Mouse (Mus musculus) thymus, adult 2 months (tissue): ENCODE measurements at regions not wholly inside any gene's neighbourhood (a gene's known extent, or its start where the extent isn't known, plus 50 kb on each side); places are given as distances from the start of the nearest gene placed in this dataset.

ENCODE experiments used
- CTCF ChIP-seq: fragments of 200-500 bp; IDR thresholded peaks from 2 replicates; pipeline ENCODE4 v1.5.1; 2012; ENCODE audit warnings: mild to moderate bottlenecking, control low read depth, low read length, moderate library complexity, borderline replicate concordance; ENCODE audit not compliant: control insufficient read depth, poor library complexity, insufficient read depth; ENCODE audit errors: extremely low read depth
- POLR2A ChIP-seq: fragments of 200-500 bp; IDR thresholded peaks from 2 replicates; pipeline ENCODE4 v1.6.1; 2012; ENCODE audit warnings: mild to moderate bottlenecking, low read length, control low read depth, moderate library complexity; ENCODE audit not compliant: control insufficient read depth, poor library complexity, insufficient read depth; ENCODE audit errors: extremely low read depth

DNA sequence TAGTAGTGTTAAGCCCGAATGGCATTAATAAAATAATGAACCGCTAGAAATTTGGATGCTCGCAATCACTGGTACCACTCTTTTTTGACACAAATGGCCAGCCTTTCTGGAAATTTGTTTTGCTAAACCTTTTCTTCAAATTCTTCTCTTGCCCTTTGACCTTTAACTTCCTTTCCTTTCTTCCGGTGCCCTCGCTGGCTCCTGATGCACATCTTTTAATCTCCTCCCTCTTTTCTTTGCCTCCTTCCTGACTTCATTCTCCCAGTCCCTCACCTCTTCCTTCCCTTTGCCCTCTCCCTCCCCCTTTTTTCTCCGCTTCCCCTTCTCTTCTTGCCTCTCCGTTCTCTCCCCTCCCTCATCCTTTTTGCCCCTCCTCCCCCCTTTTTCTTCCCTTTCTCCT, 118.3 kb upstream of the Zfhx3 start:
- TF ChIP-seq CTCF (no peak), POLR2A (no peak)
